Mouse (Mus musculus) limb, embryonic 10.5 days (tissue): ENCODE results near the gene Plxdc1. TPM values are rescaled to one million over a fixed set of nuclear protein-coding genes. Genes with fewer than 3 reads are reported as not detected.

Experiments
- DNase-seq: peaks from one replicate; pipeline ENCODE4 v3.0.0-alpha.2; 2017; ENCODE audit warnings: low spot score
- H3K27ac ChIP-seq: fragments of 300-500 bp; sonication (generic); 2 replicates; pipeline ENCODE4 v1.5.1; 2016; ENCODE audit warnings: mild to moderate bottlenecking
- H3K27me3 ChIP-seq: fragments of 300-500 bp; sonication (generic); 2 replicates; pipeline ENCODE4 v1.6.1; 2016; ENCODE audit warnings: low read depth, mild to moderate bottlenecking; ENCODE audit not compliant: poor library complexity, severe bottlenecking
- H3K36me3 ChIP-seq: fragments of 300-500 bp; sonication (generic); 2 replicates; pipeline ENCODE4 v1.6.1; 2016; ENCODE audit warnings: mild to moderate bottlenecking, moderate library complexity
- H3K4me1 ChIP-seq: fragments of 300-500 bp; sonication (generic); 2 replicates; pipeline ENCODE4 v1.6.1; 2016
- H3K4me3 ChIP-seq: fragments of 300-500 bp; sonication (generic); 2 replicates; pipeline ENCODE4 v1.5.1; 2016; ENCODE audit warnings: mild to moderate bottlenecking, moderate library complexity
- H3K9me3 ChIP-seq: fragments of 300-500 bp; sonication (generic); replicated peaks from 2 replicates; pipeline ENCODE4 v1.6.1; 2016; ENCODE audit warnings: mild to moderate bottlenecking
- WGBS: fragments of 180-500 bp; shearing (Covaris S2); methylation state at CpG from one replicate; pipeline ENCODE4 v1.1.7; 2016; 5-methylcytosine and 5-hydroxymethylcytosine counted together
- polyA plus RNA-seq: library from polyadenylated mRNA; unstranded; fragments of >200 nt; fragmentation: Nextera tagmentation; extraction: Ambion mirVana; gene quantifications from 2 replicates; pipeline ENCODE4 v1.2.1, GENCODE M21; 2016

Gene Plxdc1
- polyA plus RNA-seq, 1 experiment from 2014 or later: not detected

DNA sequence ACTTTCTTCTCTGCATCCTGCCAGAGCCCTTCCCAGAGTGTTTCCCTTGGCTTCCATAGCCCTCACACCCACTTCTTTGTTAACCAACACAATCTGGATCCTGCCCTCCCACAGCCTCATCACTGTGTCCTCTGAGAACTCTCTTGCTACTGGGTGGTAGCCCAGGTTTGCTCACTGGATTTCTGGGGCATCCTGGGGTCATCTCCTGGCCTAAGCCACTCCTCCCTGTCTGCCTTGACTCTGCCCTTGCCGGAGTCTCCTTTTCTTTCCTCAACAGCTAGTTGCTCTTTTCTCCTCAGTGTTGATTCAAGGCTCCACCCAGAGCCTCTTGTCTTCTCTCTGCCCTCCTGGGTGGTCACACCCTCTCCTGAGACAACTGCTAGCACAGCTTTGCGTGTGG lies 80.3 kb downstream of the Plxdc1 start:
- no peak for DNase-seq
- Histone ChIP-seq H3K4me1 (no peaks in the 10 kb centered on the region), H3K4me3 (no peak overlapping the region), H3K9me3 (no peaks in the 10 kb centered on the region), H3K36me3 (no peaks in the 10 kb centered on the region), H3K27me3 (no peaks in the 10 kb centered on the region), H3K27ac (no peak overlapping the region)
- WGBS: 70% methylated on average over 2 of the region's 2 CpGs

DNA sequence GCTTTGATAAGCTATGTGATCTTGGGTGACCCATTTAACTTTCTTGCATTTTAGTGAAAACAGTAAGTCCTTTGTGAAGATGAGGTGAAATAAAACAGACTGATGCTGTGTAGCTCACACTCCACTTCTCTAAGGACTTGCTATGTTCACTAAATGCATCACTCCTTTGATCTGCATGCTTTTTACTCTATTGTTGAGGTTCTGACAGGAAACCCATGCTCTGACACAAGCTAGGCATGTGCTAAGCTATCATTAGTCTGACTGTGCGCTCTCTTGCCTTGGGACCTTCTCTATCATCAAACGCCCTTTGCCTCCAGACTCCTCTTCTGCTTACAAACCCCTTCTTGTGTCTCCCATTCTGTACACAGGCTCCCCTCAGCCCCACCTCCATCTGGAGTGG lies 80.7 kb downstream of the Plxdc1 start:
- no peaks in the 10 kb centered on the region for H3K9me3 ChIP-seq
- no peak for DNase-seq
- 87% methylated on average over 2 of the region's 2 CpGs for WGBS
- no peak overlapping the region for H3K27ac ChIP-seq
- no peaks in the 10 kb centered on the region for H3K4me1 ChIP-seq
- H3K27me3 ChIP-seq: no peaks in the 10 kb centered on the region
- H3K4me3 ChIP-seq: no peak overlapping the region
- no peaks in the 10 kb centered on the region for H3K36me3 ChIP-seq

DNA sequence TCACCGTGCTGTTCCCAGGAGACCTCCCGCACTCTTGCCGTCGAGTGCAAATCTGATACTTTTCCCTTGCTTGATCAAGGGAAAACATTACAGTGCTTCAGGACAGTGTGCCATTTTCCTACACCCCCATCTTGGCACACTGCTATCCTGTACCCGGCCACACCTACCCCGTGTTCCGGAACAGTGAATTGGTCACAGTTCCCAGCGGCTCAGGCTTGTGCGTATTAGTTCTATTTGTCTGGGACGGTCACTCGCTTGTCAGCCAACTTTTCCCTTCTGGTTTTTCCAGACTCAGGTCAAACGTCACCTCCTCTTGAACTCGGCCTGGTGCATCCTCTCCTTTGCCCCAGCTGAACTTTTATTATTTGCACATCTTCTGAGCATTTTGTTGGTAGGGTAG lies 81.4 kb downstream of the Plxdc1 start:
- no peak overlapping the region for H3K4me3 ChIP-seq

DNA sequence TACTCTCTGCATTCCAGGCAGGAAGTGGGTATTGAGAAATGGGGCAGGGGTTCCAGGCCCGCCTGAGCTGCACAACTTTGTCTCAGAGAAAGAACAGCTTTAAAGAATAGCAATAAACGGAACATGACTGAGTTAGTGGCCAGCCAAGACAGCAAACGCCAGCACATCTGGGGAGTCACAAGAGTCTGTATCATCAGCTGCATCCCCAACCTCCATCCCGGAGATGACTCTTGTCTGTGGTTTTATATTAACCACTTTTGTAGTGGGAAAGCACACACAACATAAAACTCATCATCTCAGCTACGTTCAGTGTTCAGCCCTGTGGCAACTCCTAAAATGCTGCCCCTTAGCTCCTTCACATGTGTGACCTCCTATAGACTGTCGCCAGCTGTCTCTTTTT lies 84.4 kb downstream of the Plxdc1 start:
- DNase-seq: no peak
- 82% methylated on average over 6 of the region's 6 CpGs for WGBS
- no peaks in the 10 kb centered on the region for H3K27me3 ChIP-seq
- H3K36me3 ChIP-seq: no peaks in the 10 kb centered on the region
- H3K27ac ChIP-seq: no peak overlapping the region
- H3K9me3 ChIP-seq: no peaks in the 10 kb centered on the region
- 0 out of 2 replicates have a peak, but pooled peaks cover 4% of the 10 kb centered on the region for H3K4me1 ChIP-seq
- no peak overlapping the region for H3K4me3 ChIP-seq

More for the DNA sequence above, 81.4 kb downstream of the Plxdc1 start:
- H3K27me3 ChIP-seq: no peaks in the 10 kb centered on the region
- no peaks in the 10 kb centered on the region for H3K4me1 ChIP-seq
- DNase-seq: no peak
- H3K36me3 ChIP-seq: no peaks in the 10 kb centered on the region
- no peaks in the 10 kb centered on the region for H3K9me3 ChIP-seq
- WGBS: 91% methylated on average over 13 of the region's 13 CpGs
- no peak overlapping the region for H3K27ac ChIP-seq

DNA sequence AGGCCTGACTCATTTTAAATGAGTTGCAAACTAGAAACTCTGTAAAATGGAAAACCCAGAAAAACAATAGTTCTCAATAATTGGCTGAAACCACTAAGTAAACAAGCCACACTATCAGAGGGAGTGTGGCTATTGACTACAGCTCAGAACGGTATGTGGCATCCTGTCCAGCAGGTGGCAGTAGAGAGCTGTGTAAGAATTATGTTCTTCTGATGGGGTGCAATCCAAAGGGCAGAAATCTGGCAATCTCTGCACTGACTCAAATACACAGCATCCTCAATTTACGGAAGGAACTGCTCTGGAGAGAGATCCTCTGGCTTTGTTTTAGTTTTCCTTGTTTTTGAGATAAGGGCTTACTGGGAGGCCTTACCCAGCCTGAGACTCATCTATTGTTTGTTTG lies 86.4 kb downstream of the Plxdc1 start:
- Histone ChIP-seq H3K4me1 (0 out of 2 replicates have a peak, but pooled peaks cover 4% of the 10 kb centered on the region), H3K27ac (no peak overlapping the region), H3K27me3 (no peaks in the 10 kb centered on the region), H3K36me3 (no peaks in the 10 kb centered on the region), H3K9me3 (no peaks in the 10 kb centered on the region), H3K4me3 (no peak overlapping the region)
- 15% methylated on average over 2 of the region's 2 CpGs for WGBS
- peak; percentile 88 for DNase-seq

DNA sequence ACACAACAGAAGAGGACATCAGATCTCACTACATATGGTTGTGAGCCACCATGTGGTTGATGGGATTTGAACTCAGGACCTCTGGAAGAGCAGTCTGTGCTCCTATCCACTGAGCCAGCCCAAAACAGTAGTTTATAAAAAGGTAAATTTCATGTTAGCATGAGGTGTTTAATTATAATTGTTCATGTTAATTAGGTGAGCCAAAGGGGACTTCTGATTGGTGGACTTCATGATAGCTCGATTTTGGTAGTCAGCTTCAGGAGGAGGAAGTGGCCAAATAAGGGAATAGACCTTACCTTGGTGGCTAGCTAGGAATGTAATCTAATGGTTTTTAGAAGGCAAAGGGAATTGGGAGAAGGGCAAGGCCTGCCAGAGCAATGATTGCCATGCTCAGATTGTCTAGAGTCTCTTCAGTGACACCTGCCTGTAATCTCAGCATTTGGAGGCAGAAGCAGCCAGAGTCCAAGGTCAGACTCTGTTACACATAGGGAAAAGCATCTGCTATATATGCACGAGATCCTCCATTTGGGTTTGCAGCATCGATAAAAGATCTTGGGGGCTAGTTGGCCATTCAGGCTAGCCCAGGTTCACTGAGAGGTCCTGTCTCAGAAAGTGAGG lies 88.6 kb downstream of the Plxdc1 start:
- no peaks in the 10 kb centered on the region for H3K36me3 ChIP-seq
- H3K9me3 ChIP-seq: no peaks in the 10 kb centered on the region
- H3K4me1 ChIP-seq: 0 out of 2 replicates have a peak, but pooled peaks cover 4% of the 10 kb centered on the region
- 87% methylated on average over 3 of the region's 3 CpGs for WGBS
- no peak for DNase-seq
- H3K27me3 ChIP-seq: no peaks in the 10 kb centered on the region
- H3K4me3 ChIP-seq: no peak overlapping the region
- no peak overlapping the region for H3K27ac ChIP-seq

DNA sequence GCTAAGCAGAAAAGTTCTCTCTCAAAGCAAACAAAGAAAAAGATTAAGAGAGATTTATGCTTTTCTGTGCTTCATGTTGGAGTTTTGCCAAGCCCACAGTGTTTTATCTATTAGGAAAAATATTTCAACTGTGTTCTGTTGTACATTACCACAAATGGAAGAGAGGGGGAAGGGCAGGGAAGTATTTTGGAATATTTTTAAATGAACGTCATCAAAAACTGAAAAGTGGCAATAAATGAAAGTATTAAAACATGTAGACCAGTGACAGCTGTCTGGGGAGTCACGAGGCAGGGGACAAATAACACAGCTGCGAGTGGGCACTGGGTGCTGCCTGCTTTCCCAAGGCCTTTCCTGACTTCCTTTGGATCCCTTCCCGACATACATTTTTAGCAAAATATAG lies 89.6 kb downstream of the Plxdc1 start:
- Histone ChIP-seq H3K4me3 (no peak overlapping the region), H3K9me3 (no peaks in the 10 kb centered on the region), H3K36me3 (no peaks in the 10 kb centered on the region), H3K27ac (no peak overlapping the region), H3K4me1 (0 out of 2 replicates have a peak, but pooled peaks cover 4% of the 10 kb centered on the region), H3K27me3 (no peaks in the 10 kb centered on the region)
- DNase-seq: no peak
- 83% methylated on average over 4 of the region's 4 CpGs for WGBS

DNA sequence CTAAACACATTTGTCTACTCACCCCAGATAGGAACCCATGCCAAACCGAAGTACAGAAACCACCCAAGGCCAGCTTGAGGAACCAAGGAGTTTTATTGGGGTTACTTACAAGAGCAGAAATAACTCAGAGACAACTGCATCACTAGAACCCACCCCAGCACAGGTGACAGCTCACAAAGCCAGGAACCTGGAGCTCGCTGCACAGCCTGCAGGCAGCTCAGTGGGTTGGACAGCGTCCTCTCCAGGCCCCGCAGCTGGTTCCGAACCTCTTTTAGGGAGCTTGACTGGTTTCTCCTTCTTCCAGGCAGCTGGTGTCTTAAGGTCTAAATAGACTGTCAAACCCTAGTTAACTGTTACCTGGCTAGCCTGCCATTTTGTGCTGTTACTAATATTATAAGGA lies 94.4 kb downstream of the Plxdc1 start:
- no peak for DNase-seq
- Histone ChIP-seq H3K27ac (no peak overlapping the region), H3K9me3 (no peaks in the 10 kb centered on the region), H3K4me3 (no peak overlapping the region), H3K36me3 (no peaks in the 10 kb centered on the region), H3K27me3 (no peaks in the 10 kb centered on the region), H3K4me1 (no peaks in the 10 kb centered on the region; the same call in 1 of the 2 replicates)
- WGBS: 79% methylated on average over 5 of the region's 5 CpGs

DNA sequence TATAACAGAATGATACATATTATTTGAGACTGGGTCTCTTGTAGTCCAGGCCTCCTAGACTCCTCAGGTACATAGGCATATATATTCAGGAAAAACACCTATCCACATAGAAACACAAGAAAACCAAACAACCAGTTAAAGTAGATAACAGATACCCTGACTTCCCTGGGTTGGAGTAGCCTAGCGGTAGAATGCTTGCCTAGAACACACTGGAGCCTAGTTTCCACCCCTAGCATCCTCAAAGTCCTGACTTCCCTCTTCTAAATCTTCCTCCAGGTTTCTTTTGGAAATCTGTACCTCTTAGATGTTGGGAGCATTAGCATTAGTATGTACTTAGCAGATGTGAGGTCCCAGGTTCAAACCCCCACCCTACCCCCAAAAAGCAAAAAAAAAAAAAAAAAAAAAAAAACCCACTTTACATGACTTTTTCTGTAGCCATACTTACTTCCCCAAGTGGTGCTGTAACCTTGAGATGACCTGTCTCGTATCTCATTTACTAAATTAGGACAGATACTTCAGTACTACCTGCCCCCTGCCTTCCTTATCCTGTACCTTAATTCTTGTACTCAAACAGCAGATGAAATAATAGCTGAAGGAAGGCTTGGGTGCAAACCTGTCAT lies 100.8 kb downstream of the Plxdc1 start:
- H3K4me1 ChIP-seq: no peaks in the 10 kb centered on the region; the same call in 1 of the 2 replicates
- 93% methylated on average over 2 of the region's 2 CpGs for WGBS

DNA sequence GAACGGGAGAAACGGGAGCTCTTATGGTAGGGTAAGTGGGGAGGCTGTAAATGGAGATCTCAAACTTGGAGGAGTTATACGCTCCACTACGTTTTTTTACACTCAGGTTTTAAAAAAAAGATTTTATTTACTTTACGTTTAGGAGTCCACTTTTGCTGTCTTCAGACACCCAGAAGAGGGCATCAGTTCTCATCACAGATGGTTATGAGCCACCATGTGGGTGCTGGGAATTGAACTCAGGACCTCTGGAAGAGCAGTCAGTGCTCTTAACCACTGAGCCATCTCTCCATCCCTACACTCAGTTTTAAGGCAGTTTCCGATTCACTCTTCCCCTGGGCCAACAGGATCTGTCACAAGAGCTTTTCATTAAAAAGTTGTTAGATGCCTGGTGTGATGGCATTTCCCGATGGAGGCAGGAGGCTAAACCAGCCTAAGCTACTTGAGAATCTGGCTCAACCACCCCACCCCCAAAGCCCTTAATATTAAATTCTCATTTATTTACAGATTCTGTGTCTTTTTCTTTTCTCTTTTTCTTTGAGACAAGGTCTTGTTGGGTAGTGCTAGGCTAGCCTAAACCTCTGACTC lies 101.6 kb downstream of the Plxdc1 start:
- Histone ChIP-seq H3K4me3 (peak overlapping the region; percentile 68), H3K27me3 (no peaks in the 10 kb centered on the region), H3K9me3 (no peaks in the 10 kb centered on the region), H3K4me1 (no peaks in the 10 kb centered on the region; the same call in 1 of the 2 replicates), H3K27ac (peak overlapping the region; percentile 92), H3K36me3 (no peaks in the 10 kb centered on the region)
- DNase-seq: no peak
- WGBS: 29% methylated on average over 7 of the region's 7 CpGs

More for the DNA sequence above, 100.8 kb downstream of the Plxdc1 start:
- H3K4me3 ChIP-seq: 0 out of 2 replicates have a peak overlapping the region, but pooled peaks have one; percentile 68
- H3K27me3 ChIP-seq: no peaks in the 10 kb centered on the region
- DNase-seq: no peak
- no peak overlapping the region for H3K27ac ChIP-seq
- H3K9me3 ChIP-seq: no peaks in the 10 kb centered on the region
- no peaks in the 10 kb centered on the region for H3K36me3 ChIP-seq

DNA sequence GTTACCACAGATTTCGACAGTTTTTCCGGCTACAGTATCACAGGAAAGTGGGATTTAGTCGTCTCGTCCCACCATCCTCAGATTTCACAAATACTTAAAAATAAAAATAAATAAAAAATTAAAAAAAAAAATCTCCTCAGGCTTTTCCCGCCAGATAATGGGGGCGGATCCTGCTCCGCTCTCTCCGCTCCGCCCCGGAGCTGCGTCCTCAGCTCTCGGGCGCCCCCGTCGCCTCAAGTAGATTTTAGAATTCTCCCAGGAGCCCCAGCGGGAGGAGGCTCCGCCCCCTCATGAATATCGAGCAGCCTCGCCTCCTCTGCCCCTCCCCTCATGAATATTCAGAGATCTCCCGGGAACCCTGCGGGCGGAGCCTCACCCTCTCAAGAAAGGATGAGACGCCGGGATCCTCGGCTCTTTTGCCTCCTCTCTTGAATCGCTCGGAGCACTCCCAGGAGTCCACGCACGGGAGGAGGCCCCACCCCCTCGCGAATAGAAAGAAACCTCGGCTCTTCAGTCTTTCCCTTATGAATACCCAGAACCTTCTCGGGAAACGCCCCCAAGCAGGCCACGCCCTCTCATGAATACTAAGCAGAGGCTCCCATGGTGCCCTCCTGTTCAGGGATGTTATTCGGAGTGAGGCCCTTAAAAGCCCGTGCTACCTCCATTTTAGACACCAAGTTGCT lies 102.2 kb downstream of the Plxdc1 start, which contains the start of gene Fbxo47:
Gene Fbxo47, minus strand, starts transcription at position 237 of the 683 bp plus-strand sequence.
- no peaks in the 10 kb centered on the region for H3K27me3 ChIP-seq
- DNase-seq: peak; percentile 92
- H3K4me3 ChIP-seq: peak within 1 kb of the TSS; percentile 68
- H3K4me1 ChIP-seq: no peaks in the 10 kb centered on the region; the same call in 1 of the 2 replicates
- no peaks in the 10 kb centered on the region for H3K9me3 ChIP-seq
- H3K36me3 ChIP-seq: no peaks in the 10 kb centered on the region
- WGBS: under 1% methylated on average over 37 of the region's 37 CpGs
- peak within 1 kb of the TSS; percentile 92 for H3K27ac ChIP-seq

DNA sequence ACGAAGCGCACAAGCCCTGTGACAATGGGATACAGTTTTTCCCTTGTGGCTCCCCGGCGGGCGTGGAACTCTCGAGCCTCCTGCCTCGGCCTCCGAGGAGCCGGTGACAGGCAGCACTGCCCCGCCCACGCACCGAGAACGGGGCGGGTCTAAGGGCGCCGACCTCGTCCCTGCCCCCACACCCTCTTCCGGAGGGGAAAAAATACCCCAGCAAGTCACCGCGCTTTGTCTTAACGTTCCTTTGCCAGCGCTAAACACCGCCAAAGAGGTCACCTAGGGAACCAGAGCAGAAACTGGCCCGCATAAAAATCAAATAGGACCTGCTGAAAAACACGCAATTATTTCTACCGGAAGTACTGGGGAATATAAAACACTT lies 102.7 kb downstream of the Plxdc1 start:
- Histone ChIP-seq H3K36me3 (no peaks in the 10 kb centered on the region), H3K9me3 (no peaks in the 10 kb centered on the region), H3K27ac (peak overlapping the region; percentile 92), H3K27me3 (no peaks in the 10 kb centered on the region), H3K4me3 (peak overlapping the region; percentile 68), H3K4me1 (no peaks in the 10 kb centered on the region; the same call in 1 of the 2 replicates)
- peak; percentile 80 for DNase-seq
- 7% methylated on average over 26 of the region's 26 CpGs for WGBS

DNA sequence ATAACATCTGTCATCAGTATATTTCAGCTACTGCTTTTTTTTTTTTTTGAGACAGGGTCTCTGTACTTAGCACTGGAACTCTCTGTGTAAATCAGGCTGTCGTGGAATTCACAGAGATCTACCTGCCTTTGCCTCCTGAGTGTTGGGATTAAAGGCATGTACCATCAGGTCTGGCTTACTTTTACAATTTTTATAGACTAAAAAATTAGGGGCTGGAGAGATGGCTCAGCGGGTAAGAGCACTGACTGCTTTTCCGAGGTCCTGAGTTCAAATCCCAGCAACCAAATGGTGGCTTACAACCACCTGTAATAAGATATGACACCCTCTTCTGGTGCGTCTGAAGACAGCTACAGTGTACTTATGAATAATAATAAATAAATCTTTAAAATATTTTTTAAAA lies 105.9 kb downstream of the Plxdc1 start:
- H3K27me3 ChIP-seq: no peaks in the 10 kb centered on the region
- H3K4me1 ChIP-seq: peaks cover 4% of the 10 kb centered on the region; the same call in 1 of the 2 replicates
- 92% methylated on average over 4 of the region's 4 CpGs for WGBS
- no peak for DNase-seq
- H3K4me3 ChIP-seq: no peak overlapping the region
- no peaks in the 10 kb centered on the region for H3K36me3 ChIP-seq
- no peaks in the 10 kb centered on the region for H3K9me3 ChIP-seq
- H3K27ac ChIP-seq: no peak overlapping the region
